Mouse (Mus musculus): Measurements from ENCODE around the gene Ppara. TPM values are rescaled to one million over a fixed set of nuclear protein-coding genes. Genes with fewer than 3 reads are reported as not detected.

Gene Ppara
- total and polyA plus RNA-seq, 2 experiments from 2014 or later = 11.6 to 33.4 TPM

DNA sequence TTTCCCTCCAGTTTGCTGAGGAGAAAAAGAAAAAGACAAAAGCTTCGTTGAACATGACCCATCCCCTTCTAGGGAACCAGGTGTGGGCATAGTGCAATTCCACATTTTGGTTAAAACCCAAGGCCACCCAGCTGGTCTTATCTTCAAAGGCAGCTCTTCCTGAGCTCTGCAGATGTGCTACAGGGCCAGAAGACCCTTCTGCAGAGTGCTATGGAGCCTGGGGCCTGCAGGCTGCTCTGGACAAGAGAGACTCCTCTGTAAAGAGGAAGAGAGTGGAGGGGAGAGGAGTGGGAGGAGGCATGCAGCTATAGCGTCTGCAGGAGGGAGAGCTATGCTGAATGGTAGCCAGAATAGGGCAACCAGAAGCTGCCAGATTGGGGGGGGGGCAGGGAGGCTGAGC lies 4.8 kb upstream of the Ppara start:
- TF ChIP-seq EP300 (IDR thresholded peaks at IDR 0.05; ENCODE audit: low read depth) (no peak), CTCF (IDR thresholded peaks at IDR 0.05; ENCODE audit: low read depth) (no peak)
- no peaks in the 10 kb centered on the region for H3K9me3 ChIP-seq (replicated peaks; ENCODE audit: control insufficient read depth, low read length)
- 43% methylated on average over 2 of the region's 2 CpGs for WGBS
- ATAC-seq (ENCODE audit: insufficient read depth, low read depth) (no peak), DNase-seq (ENCODE audit: low spot score) (no peak)
- no peak overlapping the region for H3K27ac ChIP-seq (ENCODE audit: low read depth)
- H3K4me1 ChIP-seq (ENCODE audit: control insufficient read depth, insufficient read depth) = peaks cover 6% of the 10 kb centered on the region
- no peak overlapping the region for H3K4me2 ChIP-seq (ENCODE audit: low read depth, low read length)
- H3K4me3 ChIP-seq (ENCODE audit: low read depth, low read length) = no peak overlapping the region
- no peaks in the 10 kb centered on the region for H3K27me3 ChIP-seq (ENCODE audit: control insufficient read depth, insufficient read depth, low read length)
- H3K36me3 ChIP-seq (replicated peaks; ENCODE audit: control insufficient read depth, insufficient read depth, low read length) = no peaks in the 10 kb centered on the region
- H3K9ac ChIP-seq (replicated peaks; ENCODE audit: low read depth, low read length) = no peak overlapping the region

DNA sequence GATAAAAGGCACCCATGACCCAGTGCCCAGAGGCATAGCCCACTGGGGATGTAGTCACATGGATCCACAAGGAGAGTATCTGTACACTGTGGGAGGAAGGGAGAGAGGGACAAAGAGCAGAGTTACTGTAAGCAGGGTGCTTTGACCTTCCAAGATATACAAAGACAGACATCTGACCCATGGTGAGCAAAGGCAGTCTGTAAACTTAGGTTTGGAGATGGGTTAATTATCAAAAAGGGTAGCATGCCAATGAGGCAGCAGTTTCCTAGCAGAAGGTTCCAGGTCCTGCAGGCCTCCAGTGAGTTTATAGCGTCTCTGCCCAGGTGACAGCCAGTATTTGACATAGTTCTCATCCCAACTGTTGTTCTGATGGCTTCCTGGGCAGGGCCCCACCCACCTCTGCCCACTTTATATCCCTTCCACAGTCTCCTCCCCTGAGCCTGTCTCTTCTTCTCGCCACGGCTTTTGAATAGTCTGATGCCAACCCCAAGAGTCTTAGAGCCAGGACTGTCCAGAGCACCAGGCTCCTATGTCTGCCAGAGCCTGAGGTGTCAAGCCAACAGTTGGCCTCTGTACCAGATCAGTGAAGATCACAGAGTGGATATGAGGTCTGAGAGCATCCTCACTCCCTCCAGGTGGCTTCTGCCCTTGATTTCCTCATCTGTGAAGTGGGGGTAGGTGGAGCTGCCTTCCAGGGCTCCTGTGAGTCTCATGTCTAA lies 2.7 kb upstream of the Ppara start:
- Histone ChIP-seq H3K4me2 (ENCODE audit: low read depth, low read length) (no peak overlapping the region), H3K4me3 (ENCODE audit: low read depth, low read length) (no peak overlapping the region), H3K9ac (replicated peaks; ENCODE audit: low read depth, low read length) (no peak overlapping the region), H3K4me1 (ENCODE audit: control insufficient read depth, insufficient read depth) (peaks cover under 1% of the 10 kb centered on the region; the same call in 1 of the 2 replicates), H3K9me3 (replicated peaks; ENCODE audit: control insufficient read depth, low read length) (no peaks in the 10 kb centered on the region), H3K27ac (ENCODE audit: low read depth) (no peak overlapping the region), H3K36me3 (replicated peaks; ENCODE audit: control insufficient read depth, insufficient read depth, low read length) (no peaks in the 10 kb centered on the region), H3K27me3 (ENCODE audit: control insufficient read depth, insufficient read depth, low read length) (no peaks in the 10 kb centered on the region)
- 72% methylated on average over 3 of the region's 3 CpGs for WGBS
- DNase-seq (ENCODE audit: low spot score) = no peak
- ATAC-seq (ENCODE audit: insufficient read depth, low read depth) = no peak
- TF ChIP-seq EP300 (IDR thresholded peaks at IDR 0.05; ENCODE audit: low read depth) (no peak), CTCF (IDR thresholded peaks at IDR 0.05; ENCODE audit: low read depth) (no peak)

DNA sequence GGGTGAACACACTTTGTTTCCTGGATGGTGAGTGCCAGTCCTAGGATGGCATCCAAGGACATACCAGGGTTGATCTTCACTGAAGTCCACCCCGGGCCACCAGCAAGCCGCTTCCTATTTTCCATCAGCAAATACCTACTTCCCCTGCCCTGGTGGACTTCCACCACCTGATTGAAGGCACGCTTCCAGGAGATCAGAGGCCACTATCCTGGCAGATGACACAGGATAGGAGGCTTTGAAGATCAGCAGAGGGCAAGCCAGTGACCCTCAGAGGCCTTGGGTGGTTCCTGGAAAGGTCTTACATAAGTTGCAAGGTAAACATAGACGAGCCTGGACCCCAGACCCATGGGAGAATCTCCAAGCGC lies 2.2 kb upstream of the Ppara start:
- WGBS = 69% methylated on average over 5 of the region's 5 CpGs
- H3K27me3 ChIP-seq (ENCODE audit: control insufficient read depth, insufficient read depth, low read length) = no peaks in the 10 kb centered on the region

GRCm38 (mm10) chr15:85733686-85734085 lies 1.1 kb upstream of the Ppara start:
- DNase-seq (ENCODE audit: low spot score) = no peak
- 84% methylated on average over 2 of the region's 2 CpGs for WGBS
- TF ChIP-seq CTCF (IDR thresholded peaks at IDR 0.05; ENCODE audit: low read depth) (no peak), EP300 (IDR thresholded peaks at IDR 0.05; ENCODE audit: low read depth) (no peak)
- no peaks in the 10 kb centered on the region for H3K27me3 ChIP-seq (ENCODE audit: control insufficient read depth, insufficient read depth, low read length)
- H3K9ac ChIP-seq (replicated peaks; ENCODE audit: low read depth, low read length) = no peak overlapping the region
- no peaks in the 10 kb centered on the region for H3K36me3 ChIP-seq (replicated peaks; ENCODE audit: control insufficient read depth, insufficient read depth, low read length)
- H3K4me1 ChIP-seq (ENCODE audit: control insufficient read depth, insufficient read depth) = peaks cover 3% of the 10 kb centered on the region; the same call in 1 of the 2 replicates
- no peak overlapping the region for H3K4me2 ChIP-seq (ENCODE audit: low read depth, low read length)
- no peaks in the 10 kb centered on the region for H3K9me3 ChIP-seq (replicated peaks; ENCODE audit: control insufficient read depth, low read length)
- H3K27ac ChIP-seq (ENCODE audit: low read depth) = peak overlapping the region; percentile 99
- ATAC-seq (ENCODE audit: insufficient read depth, low read depth) = no peak
- H3K4me3 ChIP-seq (ENCODE audit: low read depth, low read length) = no peak overlapping the region

More for the DNA sequence above, 2.2 kb upstream of the Ppara start:
- DNase-seq (ENCODE audit: low spot score) (no peak), ATAC-seq (ENCODE audit: insufficient read depth, low read depth) (no peak)
- H3K4me1 ChIP-seq (ENCODE audit: control insufficient read depth, insufficient read depth) = peaks cover 3% of the 10 kb centered on the region; the same call in 1 of the 2 replicates
- TF ChIP-seq EP300 (IDR thresholded peaks at IDR 0.05; ENCODE audit: low read depth) = no peak
- TF ChIP-seq CTCF (IDR thresholded peaks at IDR 0.05; ENCODE audit: low read depth) = no peak
- H3K27ac ChIP-seq (ENCODE audit: low read depth) = no peak overlapping the region
- no peak overlapping the region for H3K4me2 ChIP-seq (ENCODE audit: low read depth, low read length)
- no peak overlapping the region for H3K4me3 ChIP-seq (ENCODE audit: low read depth, low read length)
- H3K36me3 ChIP-seq (replicated peaks; ENCODE audit: control insufficient read depth, insufficient read depth, low read length) = no peaks in the 10 kb centered on the region
- H3K9ac ChIP-seq (replicated peaks; ENCODE audit: low read depth, low read length) = no peak overlapping the region
- no peaks in the 10 kb centered on the region for H3K9me3 ChIP-seq (replicated peaks; ENCODE audit: control insufficient read depth, low read length)

DNA sequence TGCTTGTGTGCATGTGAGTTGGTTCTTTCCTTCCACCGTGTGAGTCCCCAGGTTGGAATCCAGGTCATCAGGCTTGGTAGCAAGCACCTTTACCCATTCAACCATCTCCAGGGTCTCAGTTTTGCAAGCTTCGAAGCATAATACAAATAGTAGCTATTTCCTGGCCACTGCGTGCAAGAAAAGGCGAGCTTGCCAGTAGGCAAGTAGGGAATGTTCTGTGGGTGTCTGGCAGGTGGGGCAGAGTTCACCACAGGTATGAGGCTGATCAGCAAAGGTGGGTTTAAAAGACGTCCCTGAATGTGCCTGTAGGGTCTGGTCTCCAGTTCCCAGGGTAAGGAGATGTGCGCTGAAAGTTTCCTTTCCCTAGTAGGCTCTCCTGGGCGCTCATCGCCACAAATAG lies 635 bp upstream of the Ppara start:
- Histone ChIP-seq H3K27ac (ENCODE audit: low read depth) (peak overlapping the region; percentile 99), H3K4me1 (ENCODE audit: control insufficient read depth, insufficient read depth) (peaks cover 3% of the 10 kb centered on the region; the same call in 1 of the 2 replicates), H3K9me3 (replicated peaks; ENCODE audit: control insufficient read depth, low read length) (no peaks in the 10 kb centered on the region), H3K4me2 (ENCODE audit: low read depth, low read length) (peak overlapping the region; percentile 85), H3K9ac (replicated peaks; ENCODE audit: low read depth, low read length) (peak overlapping the region; percentile 89; the same call in 1 of the 2 replicates), H3K36me3 (replicated peaks; ENCODE audit: control insufficient read depth, insufficient read depth, low read length) (no peaks in the 10 kb centered on the region), H3K4me3 (ENCODE audit: low read depth, low read length) (peak overlapping the region; percentile 75), H3K27me3 (ENCODE audit: control insufficient read depth, insufficient read depth, low read length) (no peaks in the 10 kb centered on the region)
- TF ChIP-seq CTCF (IDR thresholded peaks at IDR 0.05; ENCODE audit: low read depth) = no peak
- TF ChIP-seq EP300 (IDR thresholded peaks at IDR 0.05; ENCODE audit: low read depth) = no peak
- 32% methylated on average over 8 of the region's 8 CpGs for WGBS
- ATAC-seq (ENCODE audit: insufficient read depth, low read depth) = no peak
- no peak for DNase-seq (ENCODE audit: low spot score)

Data from heart, postnatal 0 days (tissue).